In the genomic region with DNA sequence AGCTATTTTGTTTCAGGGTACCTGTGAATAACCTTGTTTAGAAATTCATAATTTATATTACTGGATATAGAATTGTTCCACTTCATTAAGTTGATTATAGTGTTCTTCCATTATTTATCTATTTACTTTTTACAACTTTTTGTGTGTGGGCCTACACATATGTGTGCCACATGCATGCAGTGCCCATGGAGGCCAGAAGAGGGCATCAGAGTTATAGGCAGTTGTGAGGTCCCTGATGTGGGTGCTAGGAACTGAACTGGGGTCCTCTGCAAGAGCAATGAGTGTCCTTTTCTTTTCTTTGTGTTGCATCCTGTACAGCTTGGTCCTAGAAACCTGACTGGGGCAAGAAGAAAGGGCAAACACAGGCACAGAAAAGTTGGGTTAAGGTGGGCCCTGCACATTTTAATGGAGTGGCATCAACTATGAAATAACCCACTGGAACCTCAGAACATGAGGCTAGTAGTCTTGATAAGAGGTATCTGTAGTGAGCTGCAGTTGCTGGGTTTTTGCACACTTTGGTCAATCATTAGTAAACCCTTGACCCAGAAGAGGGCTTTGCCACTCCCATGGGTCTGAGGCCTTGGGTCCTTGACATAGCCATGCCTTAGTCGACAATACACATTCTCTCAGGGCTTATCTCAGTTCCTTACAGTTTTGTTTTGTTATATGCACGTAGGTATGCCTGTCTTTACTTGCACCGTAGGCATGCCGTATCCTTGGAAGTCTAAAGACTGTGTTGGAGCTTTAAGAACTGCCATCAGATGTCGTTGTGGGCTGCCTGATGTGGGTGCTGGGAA, we compare ENCODE assay signal across 18 mouse cellular contexts. TPM values are rescaled to one million over a fixed set of nuclear protein-coding genes. Genes with fewer than 3 reads are reported as not detected.
A peak's percentile ranks its signal among the peaks of the same experiment; 100 is the strongest.
DNase-seq lines count a peak whose midpoint lies in the region; ATAC-seq and TF ChIP-seq lines count a peak whose summit lies in the region.
"Had no signal": no experiment of that assay in that cellular context is flagged by ENCODE, and none has a peak within 500 bp of the region (broad histone marks: within the 10 kb centered on the region; RNA-seq: fewer than 3 reads in every experiment).

No protein-coding gene starts in this region.

- no peak overlapping the region for H3K4me3 ChIP-seq in gastrocnemius, adult 2 months
- H3K4me3 ChIP-seq in liver, embryonic 14.5 days (ENCODE audit: insufficient read depth in 1 of 2, low read depth in 2 of 2, low read length in 2 of 2): no peak overlapping the region

- TF ChIP-seq EP300 in liver, embryonic 14.5 days (IDR thresholded peaks at IDR 0.05; ENCODE audit: low read depth): no peak

- peaks cover 4 to 12% of the 10 kb centered on the region in 2 experiments for H3K4me1 ChIP-seq in liver, embryonic 14.5 days (replicated peaks; ENCODE audit: control insufficient read depth in 2 of 2, insufficient read depth in 2 of 2, low read length in 1 of 2)

- intact Hi-C loops in gastrocnemius, adult 2 months (cut with DNase I): no loop called here
- intact Hi-C loops in gastrocnemius, postnatal 36 days (cut with DNase I): no loop called here

- DNase-seq in gastrocnemius, adult 2 months: no peak
- no peak for DNase-seq in gastrocnemius, postnatal 36 days
- no peak for DNase-seq in liver, embryonic 14.5 days (ENCODE audit: low read depth in 3 of 3, low spot score in 3 of 3)
- DNase-seq in liver: no peak
- peak; percentile 30 for DNase-seq in A20 (ENCODE audit: low read depth, low spot score)
- DNase-seq in adipocyte (ENCODE audit: low spot score): peak; percentile 22
- no peak for DNase-seq in retina, embryonic 14.5 days (ENCODE audit: low spot score)
- no peak for DNase-seq in right cerebral cortex, adult 2 months (ENCODE audit: low spot score in 2 of 2)
- DNase-seq: adrenal gland, postnatal 25 days; cerebellum, adult 9-11 months; layer of hippocampus, postnatal 36 days; liver, embryonic 13.5 days; midbrain, embryonic 14.5 days; spleen, adult 18-20 months had no signal

- H3K36me3 ChIP-seq in liver, embryonic 14.5 days (replicated peaks; ENCODE audit: control insufficient read depth, insufficient read depth, low read depth): no peaks in the 10 kb centered on the region
- H3K36me3 ChIP-seq: hindbrain, embryonic 15.5 days; liver, embryonic 13.5 days had no signal

- H3K27me3 ChIP-seq in liver, embryonic 14.5 days (ENCODE audit: control insufficient read depth, insufficient read depth, low read length): no peaks in the 10 kb centered on the region
- H3K27me3 ChIP-seq: CH12.LX; hindbrain, embryonic 15.5 days; liver, embryonic 13.5 days had no signal

- H3K27ac ChIP-seq in gastrocnemius, adult 2 months: peak overlapping the region; percentile 97
- H3K27ac ChIP-seq in liver, embryonic 14.5 days: no peak overlapping the region
- H3K27ac ChIP-seq: hindbrain, embryonic 15.5 days had no signal

- H3K4me2 ChIP-seq in liver, embryonic 14.5 days (ENCODE audit: low read depth): no peak overlapping the region

- H3K9ac ChIP-seq in liver, embryonic 14.5 days (replicated peaks): no peak overlapping the region
- H3K9ac ChIP-seq: hindbrain, embryonic 15.5 days had no signal

- 74% methylated on average over 5 of the region's 5 CpGs for WGBS in liver, embryonic 14.5 days (ENCODE audit: insufficient replicate concordance)

- ATAC-seq in liver, embryonic 14.5 days (ENCODE audit: insufficient read depth): no peak
- ATAC-seq: forebrain, embryonic 14.5 days had no signal

- no peaks in the 10 kb centered on the region for H3K9me3 ChIP-seq in liver, embryonic 14.5 days (ENCODE audit: control insufficient read depth, low read length)
- H3K9me3 ChIP-seq: hindbrain, embryonic 15.5 days had no signal

- TF ChIP-seq CTCF in gastrocnemius, adult 2 months (IDR thresholded peaks at IDR 0.05): peak; percentile 55
- TF ChIP-seq CTCF in liver, embryonic 14.5 days (IDR thresholded peaks at IDR 0.05; ENCODE audit: low read depth): peak; percentile 53

RNA-seq across cellular contexts. Expression of a gene that starts 1.3 kb away (rescaled TPM):
- 10 to 100 TPM; 16.7 to 29.0 TPM for total RNA-seq in gastrocnemius, adult 2 months (2021)
- total RNA-seq in gastrocnemius, postnatal 36 days (2021): 10 to 100 TPM; 14.5 to 15.2 TPM
- 8.2 and 9.2 TPM in 2 replicates for polyA plus RNA-seq in liver, embryonic 14.5 days (2012; rRNA removed)
- 5.6 and 6.6 TPM in 2 replicates for polyA plus RNA-seq in liver, embryonic 14.5 days (2014; fragmentation: Nextera tagmentation; extraction: Ambion mirVana)

RNA-seq across cellular contexts. Expression of a gene that starts 33.8 kb away (rescaled TPM):
- 1 to 10 TPM; 4.2 to 4.9 TPM for total RNA-seq in gastrocnemius, adult 2 months (2021)
- total RNA-seq in gastrocnemius, postnatal 36 days (2021): 1 to 10 TPM; 3.6 to 3.9 TPM
- polyA plus RNA-seq in liver, embryonic 14.5 days (2012; rRNA removed): 5.9 and 11.1 TPM in 2 replicates
- polyA plus RNA-seq in liver, embryonic 14.5 days (2014; fragmentation: Nextera tagmentation; extraction: Ambion mirVana): 12.0 and 13.1 TPM in 2 replicates

RNA-seq across cellular contexts. Expression of a gene that starts 55.4 kb away (rescaled TPM):
- not detected for total RNA-seq in gastrocnemius, adult 2 months (2021)
- total RNA-seq in gastrocnemius, postnatal 36 days (2021): not detected
- not detected in 2 replicates for polyA plus RNA-seq in liver, embryonic 14.5 days (2012; rRNA removed)
- polyA plus RNA-seq in liver, embryonic 14.5 days (2014; fragmentation: Nextera tagmentation; extraction: Ambion mirVana): not detected in 2 replicates
- total RNA-seq: adrenal gland, postnatal 25 days; CH12.LX; layer of hippocampus, postnatal 36 days had no signal
- polyA plus RNA-seq: embryonic facial prominence, embryonic 11.5 days; forebrain, embryonic 14.5 days; hindbrain, embryonic 15.5 days; liver, embryonic 13.5 days; midbrain, embryonic 14.5 days had no signal

Comparison
In these comparisons a context has a peak if more than half of its experiments do, and no peak if none do; other contexts are left out.
1. DNase-seq: peak in A20 (single experiment) and adipocyte (single experiment); none in gastrocnemius, adult 2 months (single experiment), gastrocnemius, postnatal 36 days (0 of 2), liver, embryonic 14.5 days (0 of 3), liver (single experiment), retina, embryonic 14.5 days (single experiment) and right cerebral cortex, adult 2 months (0 of 2).